Mouse (Mus musculus) embryonic facial prominence, embryonic 12.5 days (tissue): ENCODE measurements around the gene Serhl. TPM values are rescaled to one million over a fixed set of nuclear protein-coding genes. Genes with fewer than 3 reads are reported as not detected.
"Not testable (repeated sequence)": the region's sequence is repeated elsewhere in the genome, so short reads cannot be mapped to it uniquely, and the experiment has no call there.

Experiments used
- ATAC-seq: fragments of 200-750 bp; cut with Nextera tagmentation; 2 replicates; pipeline ENCODE4 v1.8.0; 2017; ENCODE audit not compliant: insufficient number of reproducible peaks, insufficient read depth, low FRiP score, low TSS enrichment
- H3K27ac ChIP-seq: fragments of 300-500 bp; sonication (generic); 2 replicates; pipeline ENCODE4 v1.5.1; 2016; ENCODE audit warnings: mild to moderate bottlenecking
- H3K27me3 ChIP-seq: fragments of 300-500 bp; sonication (generic); 2 replicates; pipeline ENCODE4 v1.6.1; 2016; ENCODE audit warnings: mild to moderate bottlenecking, moderate library complexity
- H3K36me3 ChIP-seq: fragments of 300-500 bp; sonication (generic); 2 replicates; pipeline ENCODE4 v1.6.1; 2016; ENCODE audit warnings: mild to moderate bottlenecking
- H3K4me1 ChIP-seq: fragments of 300-500 bp; sonication (generic); 2 replicates; pipeline ENCODE4 v1.6.1; 2016
- H3K4me2 ChIP-seq: fragments of 300-500 bp; sonication (generic); replicated peaks from 2 replicates; pipeline ENCODE4 v1.6.1; 2016; ENCODE audit warnings: mild to moderate bottlenecking, moderate library complexity
- H3K4me3 ChIP-seq: fragments of 300-500 bp; sonication (generic); 2 replicates; pipeline ENCODE4 v1.5.1; 2016; ENCODE audit warnings: mild to moderate bottlenecking
- H3K9ac ChIP-seq: fragments of 300-500 bp; sonication (generic); 2 replicates; pipeline ENCODE4 v1.6.1; 2016; ENCODE audit warnings: mild to moderate bottlenecking, moderate library complexity
- H3K9me3 ChIP-seq: fragments of 300-500 bp; sonication (generic); 2 replicates; pipeline ENCODE4 v1.6.1; 2016; ENCODE audit warnings: mild to moderate bottlenecking, moderate library complexity
- WGBS: fragments of 180-500 bp; shearing (Covaris S2); methylation state at CpG from one replicate; pipeline ENCODE4 v1.1.7; 2016; 5-methylcytosine and 5-hydroxymethylcytosine counted together
- polyA plus RNA-seq: library from polyadenylated mRNA; unstranded; fragments of >200 nt; fragmentation: Nextera tagmentation; extraction: Ambion mirVana; gene quantifications from 2 replicates; pipeline ENCODE4 v1.2.1, GENCODE M21; 2016

Gene Serhl
- 56.2 and 57.8 TPM in 2 replicates for polyA plus RNA-seq

- H3K9ac ChIP-seq, result 0 out of 2 replicates have a peak within 1 kb of the TSS, but pooled peaks have one; percentile 10
- no peaks in the 10 kb centered on the region for H3K9me3 ChIP-seq
- WGBS, result 12% methylated on average over 7 of the region's 7 CpGs
- H3K27ac ChIP-seq, result no peak within 1 kb of the TSS
- no peaks in the 10 kb centered on the region for H3K36me3 ChIP-seq
- peaks cover 14% of the 10 kb centered on the region for H3K4me1 ChIP-seq
- H3K27me3 ChIP-seq, result peaks cover 22% of the 10 kb centered on the region
- peak within 1 kb of the TSS; percentile 37 for H3K4me2 ChIP-seq
- H3K4me3 ChIP-seq, result no peak within 1 kb of the TSS
- no peak for ATAC-seq
Observed at GRCm38 (mm10) chr15:83089429-83089605, at the start of gene Serhl. TSS of gene Serhl (plus strand) at chr15:83089506.

GRCm38 (mm10) chr15:83040156-83040555 lies 49.1 kb upstream of the Serhl start:
- 45% methylated on average over 2 of the region's 2 CpGs for WGBS
- H3K36me3 ChIP-seq, result no peaks in the 10 kb centered on the region
- peaks cover 36% of the 10 kb centered on the region for H3K4me1 ChIP-seq
- no peaks in the 10 kb centered on the region for H3K9me3 ChIP-seq
- no peak for ATAC-seq
- no peaks in the 10 kb centered on the region for H3K27me3 ChIP-seq
- H3K9ac ChIP-seq, result no peak overlapping the region
- no peak overlapping the region for H3K4me2 ChIP-seq
- no peak overlapping the region for H3K4me3 ChIP-seq
- no peak overlapping the region for H3K27ac ChIP-seq

GRCm38 (mm10) chr15:83042655-83043361 lies 46.5 kb upstream of the Serhl start:
- H3K9ac ChIP-seq, result no peak overlapping the region
- ATAC-seq, result no peak; the same call in 1 of the 2 replicates
- no peaks in the 10 kb centered on the region; the same call in 1 of the 2 replicates for H3K9me3 ChIP-seq
- H3K27me3 ChIP-seq, result no peaks in the 10 kb centered on the region
- WGBS, result 7% methylated on average over 6 of the region's 6 CpGs
- no peak overlapping the region for H3K4me3 ChIP-seq
- H3K27ac ChIP-seq, result peak overlapping the region; percentile 69; the same call in 1 of the 2 replicates
- no peaks in the 10 kb centered on the region for H3K36me3 ChIP-seq
- H3K4me2 ChIP-seq, result peak overlapping the region; percentile 34
- peaks cover 27% of the 10 kb centered on the region for H3K4me1 ChIP-seq

- H3K9ac ChIP-seq, result no peak overlapping the region
- WGBS, result 60% methylated on average over 22 of the region's 22 CpGs
- no peaks in the 10 kb centered on the region for H3K36me3 ChIP-seq
- H3K4me1 ChIP-seq, result peaks cover 23% of the 10 kb centered on the region
- peak overlapping the region; percentile 34; the same call in 1 of the 2 replicates for H3K4me2 ChIP-seq
- H3K9me3 ChIP-seq, result no peaks in the 10 kb centered on the region; the same call in 1 of the 2 replicates
- 0 out of 2 replicates have a peak overlapping the region, but pooled peaks have one; percentile 69 for H3K27ac ChIP-seq
- no peak for ATAC-seq
- no peaks in the 10 kb centered on the region for H3K27me3 ChIP-seq
- no peak overlapping the region for H3K4me3 ChIP-seq
Observed at GRCm38 (mm10) chr15:83043362-83043708, 46.0 kb upstream of the Serhl start.

GRCm38 (mm10) chr15:83045565-83045964 lies 43.7 kb upstream of the Serhl start:
- H3K4me2 ChIP-seq, H3K9me3 ChIP-seq, H3K36me3 ChIP-seq, ATAC-seq, H3K9ac ChIP-seq, H3K4me3 ChIP-seq, H3K27me3 ChIP-seq, H3K27ac ChIP-seq: not testable (repeated sequence)
- peaks cover 15% of the 10 kb centered on the region for H3K4me1 ChIP-seq
- 73% methylated on average over 5 of the region's 5 CpGs for WGBS

GRCm38 (mm10) chr15:83046308-83046707 lies 43.0 kb upstream of the Serhl start:
- WGBS, result 92% methylated on average over 3 of the region's 3 CpGs
- no peak overlapping the region for H3K4me3 ChIP-seq
- H3K4me1 ChIP-seq, result peaks cover 15% of the 10 kb centered on the region
- no peaks in the 10 kb centered on the region for H3K36me3 ChIP-seq
- H3K9ac ChIP-seq, result no peak overlapping the region
- no peak for ATAC-seq
- H3K9me3 ChIP-seq, result no peaks in the 10 kb centered on the region; the same call in 1 of the 2 replicates
- H3K27ac ChIP-seq, result no peak overlapping the region
- no peaks in the 10 kb centered on the region for H3K27me3 ChIP-seq
- no peak overlapping the region for H3K4me2 ChIP-seq

GRCm38 (mm10) chr15:83046730-83047129 lies 42.6 kb upstream of the Serhl start:
- Histone ChIP-seq H3K4me2 (no peak overlapping the region), H3K9me3 (no peaks in the 10 kb centered on the region; the same call in 1 of the 2 replicates), H3K4me3 (no peak overlapping the region), H3K36me3 (no peaks in the 10 kb centered on the region), H3K27ac (no peak overlapping the region), H3K9ac (no peak overlapping the region), H3K4me1 (peaks cover 15% of the 10 kb centered on the region), H3K27me3 (no peaks in the 10 kb centered on the region)
- WGBS, result 67% methylated on average over 7 of the region's 7 CpGs
- no peak for ATAC-seq

- Histone ChIP-seq H3K9me3 (no peaks in the 10 kb centered on the region), H3K27me3 (no peaks in the 10 kb centered on the region), H3K27ac (no peak overlapping the region), H3K4me3 (no peak overlapping the region), H3K9ac (no peak overlapping the region), H3K4me2 (no peak overlapping the region), H3K4me1 (peaks cover 16% of the 10 kb centered on the region), H3K36me3 (no peaks in the 10 kb centered on the region)
- WGBS, result 54% methylated on average over 6 of the region's 6 CpGs
- ATAC-seq, result no peak
Observed at GRCm38 (mm10) chr15:83052341-83053104, 36.8 kb upstream of the Serhl start.

GRCm38 (mm10) chr15:83053261-83053660 lies 36.0 kb upstream of the Serhl start:
- Histone ChIP-seq H3K9me3 (no peaks in the 10 kb centered on the region), H3K27me3 (no peaks in the 10 kb centered on the region)
- WGBS, result 60% methylated on average over 11 of the region's 11 CpGs

GRCm38 (mm10) chr15:83055569-83055968 lies 33.7 kb upstream of the Serhl start:
- Histone ChIP-seq H3K9ac (no peak overlapping the region), H3K36me3 (no peaks in the 10 kb centered on the region), H3K4me1 (peaks cover 20% of the 10 kb centered on the region), H3K4me3 (no peak overlapping the region), H3K27me3 (no peaks in the 10 kb centered on the region), H3K9me3 (no peaks in the 10 kb centered on the region), H3K4me2 (no peak overlapping the region), H3K27ac (no peak overlapping the region)
- ATAC-seq, result no peak
- 49% methylated on average over 5 of the region's 5 CpGs for WGBS

More at GRCm38 (mm10) chr15:83053261-83053660, 36.0 kb upstream of the Serhl start:
- H3K4me1 ChIP-seq, result peaks cover 16% of the 10 kb centered on the region
- H3K4me3 ChIP-seq, result no peak overlapping the region
- no peak overlapping the region for H3K4me2 ChIP-seq
- H3K27ac ChIP-seq, result no peak overlapping the region
- H3K36me3 ChIP-seq, result no peaks in the 10 kb centered on the region
- no peak overlapping the region for H3K9ac ChIP-seq
- ATAC-seq, result no peak

GRCm38 (mm10) chr15:83056378-83057083 lies 32.8 kb upstream of the Serhl start:
- ATAC-seq, result no peak
- peaks cover 20% of the 10 kb centered on the region for H3K4me1 ChIP-seq
- WGBS, result under 1% methylated on average over 29 of the region's 29 CpGs
- H3K4me3 ChIP-seq, result peak overlapping the region; percentile 36
- peak overlapping the region; percentile 49 for H3K9ac ChIP-seq
- no peaks in the 10 kb centered on the region for H3K36me3 ChIP-seq
- H3K27ac ChIP-seq, result no peak overlapping the region
- H3K9me3 ChIP-seq, result no peaks in the 10 kb centered on the region
- no peaks in the 10 kb centered on the region for H3K27me3 ChIP-seq
- peak overlapping the region; percentile 75 for H3K4me2 ChIP-seq
